Mouse (Mus musculus) heart, adult 11 months (tissue): Measurements from ENCODE around the gene Fndc7.
A peak's percentile ranks its signal among the peaks of the same experiment; 100 is the strongest.

Experiments used
- DNase-seq: peaks from one replicate; pipeline ENCODE4 v3.0.0; 2022

The Fndc7 gene

DNA sequence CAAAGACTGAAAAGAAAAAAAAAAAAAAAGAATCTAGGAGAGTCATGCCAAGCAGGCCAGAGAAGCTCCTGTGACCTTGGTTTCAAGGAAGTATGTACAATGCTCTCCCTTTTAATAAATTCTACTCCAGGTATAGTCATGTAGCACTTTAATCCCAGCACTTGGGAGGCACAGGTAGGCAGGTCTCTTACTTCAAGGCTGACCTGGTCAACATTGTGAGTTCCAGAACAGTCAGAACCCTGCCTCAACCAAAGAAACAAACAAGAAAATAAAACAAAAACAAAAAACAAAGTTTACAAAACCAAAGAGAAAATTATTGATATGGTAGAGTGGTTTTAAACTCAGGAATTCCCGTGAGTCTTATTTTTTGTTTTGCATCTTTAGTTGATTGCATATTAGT lies at the start of gene Fndc7:
Gene Fndc7 (minus strand): TSS at position 101 of the 400 bp plus-strand sequence.
- peak; percentile 70 for DNase-seq

GRCm38 (mm10) chr3:108939573-108939972 lies 49.8 kb upstream of the Fndc7 start, which contains the start of gene Henmt1:
Henmt1 (plus strand) TSS chr3:108939873.
- peak; percentile 61 for DNase-seq

GRCm38 (mm10) chr3:108938691-108939090 lies 48.9 kb upstream of the Fndc7 start:
- peak; percentile 72 for DNase-seq

GRCm38 (mm10) chr3:108933557-108933956 lies 43.7 kb upstream of the Fndc7 start:
- peak; percentile 42 for DNase-seq

DNA sequence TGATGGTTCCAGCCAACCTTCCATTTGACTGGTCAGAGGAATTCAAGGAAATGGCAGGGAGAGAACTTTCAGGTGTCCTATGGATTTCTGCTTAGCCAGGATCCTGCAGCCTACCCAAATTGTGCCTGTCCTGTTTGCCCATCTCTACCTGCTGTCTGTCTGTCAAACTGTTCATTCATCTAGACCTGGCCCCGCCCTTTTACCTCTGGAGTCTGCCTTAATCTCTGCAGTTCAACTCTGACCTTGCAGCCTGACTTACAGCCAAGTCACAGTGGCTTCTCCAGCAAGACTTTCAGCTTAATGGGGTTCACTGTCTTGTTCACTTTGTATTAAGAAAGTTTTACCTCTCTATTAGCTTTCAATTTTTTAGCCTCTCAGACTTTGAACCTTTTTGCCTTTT lies 36.5 kb upstream of the Fndc7 start:
- peak; percentile 54 for DNase-seq

- peak; percentile 42 for DNase-seq
Measured at GRCm38 (mm10) chr3:108925677-108926076, 35.9 kb upstream of the Fndc7 start.

GRCm38 (mm10) chr3:108921822-108922221 lies 32.0 kb upstream of the Fndc7 start:
- DNase-seq, result peak; percentile 70

- DNase-seq, result peak; percentile 53
Measured at GRCm38 (mm10) chr3:108920442-108921070, 30.7 kb upstream of the Fndc7 start.

DNA sequence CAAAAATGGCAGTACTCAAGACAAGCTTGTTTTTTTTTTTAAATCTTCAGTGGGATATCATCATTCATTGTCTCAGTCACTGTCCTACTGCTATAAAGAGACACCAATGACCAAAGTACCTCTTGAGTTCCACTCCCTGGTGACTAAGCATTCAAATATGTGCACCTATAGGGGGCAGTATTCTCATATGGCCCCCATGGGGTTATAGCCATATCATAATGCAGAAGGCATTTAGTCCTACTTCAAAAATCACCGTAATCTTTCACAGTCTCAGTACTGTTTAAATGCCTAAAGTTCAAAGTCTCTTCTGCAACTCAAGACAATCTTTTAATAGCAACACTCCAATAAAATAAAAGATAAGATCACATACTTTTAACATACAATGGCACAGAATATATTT lies 29.0 kb upstream of the Fndc7 start:
- no peak for DNase-seq

DNA sequence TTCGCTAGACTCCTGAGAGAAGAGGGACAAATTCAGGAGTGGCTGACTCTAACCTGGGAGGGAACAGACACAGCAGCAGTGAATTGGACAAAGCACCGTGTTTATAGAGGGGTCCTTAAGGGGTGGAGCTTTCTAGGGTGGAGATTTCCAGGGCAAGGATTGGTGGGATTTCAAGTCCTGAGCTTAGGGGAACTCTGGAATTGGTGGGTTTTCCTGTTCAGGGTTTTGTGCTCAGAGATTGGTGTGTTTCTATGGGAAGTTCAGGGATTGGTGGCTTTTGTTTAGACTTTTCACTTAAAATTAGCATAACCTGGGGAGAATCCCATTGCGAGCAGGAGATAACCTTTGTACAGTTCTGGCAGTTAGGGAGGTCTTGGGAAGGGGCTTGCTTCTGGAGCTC lies 28.2 kb upstream of the Fndc7 start:
- peak; percentile 53 for DNase-seq

- peak; percentile 48 for DNase-seq
Measured at GRCm38 (mm10) chr3:108916857-108917256, 27.0 kb upstream of the Fndc7 start.

- no peak for DNase-seq
Measured at GRCm38 (mm10) chr3:108915999-108916398, 26.2 kb upstream of the Fndc7 start.

GRCm38 (mm10) chr3:108911548-108912413 lies 22.0 kb upstream of the Fndc7 start, which contains the start of gene Prpf38b:
Prpf38b (minus strand) TSS chr3:108911727.
- DNase-seq, result peak; percentile 100

DNA sequence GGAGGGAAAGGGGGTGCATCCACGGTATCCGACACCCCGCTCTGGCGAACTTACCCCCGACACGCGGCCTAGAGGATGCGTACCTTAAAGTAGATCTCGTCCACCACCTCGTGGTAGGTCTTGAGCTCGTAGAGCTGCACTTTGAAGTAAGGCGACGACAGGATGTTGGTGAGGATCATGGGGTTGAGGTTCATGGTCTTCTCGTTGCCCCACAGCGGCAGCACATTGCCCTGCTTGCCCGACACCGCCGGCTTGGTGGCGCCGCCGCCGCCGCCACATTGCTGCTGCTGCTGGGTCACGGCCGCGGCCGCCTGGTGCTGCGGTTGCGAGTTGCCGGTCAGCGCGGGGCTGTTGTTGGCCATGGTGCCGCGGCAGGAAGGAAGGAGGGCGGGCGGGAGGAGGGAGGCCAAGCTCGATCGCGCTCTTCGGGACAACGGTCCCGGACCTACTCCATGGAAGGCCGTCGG lies 21.3 kb upstream of the Fndc7 start:
- peak; percentile 97 for DNase-seq

GRCm38 (mm10) chr3:108910303-108911080 lies 20.7 kb upstream of the Fndc7 start:
- peak; percentile 86 for DNase-seq

- DNase-seq, result peak; percentile 63
Measured at GRCm38 (mm10) chr3:108902934-108903333, 13.1 kb upstream of the Fndc7 start.

DNA sequence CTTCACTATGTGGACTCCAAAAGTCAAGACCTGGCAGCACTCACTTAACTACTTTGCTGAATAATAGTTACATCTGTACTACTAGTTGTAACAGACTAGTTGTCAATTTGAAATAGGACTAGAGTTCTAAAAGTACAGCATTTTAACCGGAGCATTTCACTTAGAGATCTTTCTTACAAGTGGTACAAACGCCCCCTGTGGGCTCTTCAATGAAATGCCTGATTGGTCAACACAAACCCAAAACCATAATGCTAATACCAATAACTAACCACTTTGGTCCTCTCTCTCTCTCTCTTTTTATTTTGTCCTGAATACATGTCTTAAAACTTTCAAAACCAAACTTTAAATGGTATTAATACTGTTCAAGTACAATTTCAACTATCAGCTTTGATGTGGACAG lies 12.2 kb upstream of the Fndc7 start:
- DNase-seq, result peak; percentile 46

DNA sequence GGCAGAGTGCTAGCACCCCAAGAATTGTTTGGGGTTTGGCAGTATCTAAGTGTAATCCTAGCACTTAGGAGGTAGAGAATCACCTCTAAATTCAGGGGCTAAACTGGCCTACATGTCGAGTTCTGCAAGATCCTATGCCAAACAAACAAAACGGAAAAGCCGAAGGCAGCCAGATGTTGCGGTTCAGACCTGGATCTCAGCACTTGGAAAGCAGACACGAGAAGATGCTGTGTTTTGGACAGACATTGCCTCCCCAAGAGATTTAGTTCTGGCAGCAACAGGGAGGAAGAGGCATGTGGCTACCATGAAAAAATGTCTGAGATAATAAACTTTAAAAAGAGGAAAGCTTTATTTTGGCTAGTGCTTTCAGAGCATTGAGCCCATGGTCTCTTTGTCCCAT lies 10.9 kb upstream of the Fndc7 start:
- peak; percentile 93 for DNase-seq

GRCm38 (mm10) chr3:108900147-108900546 lies 10.3 kb upstream of the Fndc7 start:
- DNase-seq, result peak; percentile 95

DNA sequence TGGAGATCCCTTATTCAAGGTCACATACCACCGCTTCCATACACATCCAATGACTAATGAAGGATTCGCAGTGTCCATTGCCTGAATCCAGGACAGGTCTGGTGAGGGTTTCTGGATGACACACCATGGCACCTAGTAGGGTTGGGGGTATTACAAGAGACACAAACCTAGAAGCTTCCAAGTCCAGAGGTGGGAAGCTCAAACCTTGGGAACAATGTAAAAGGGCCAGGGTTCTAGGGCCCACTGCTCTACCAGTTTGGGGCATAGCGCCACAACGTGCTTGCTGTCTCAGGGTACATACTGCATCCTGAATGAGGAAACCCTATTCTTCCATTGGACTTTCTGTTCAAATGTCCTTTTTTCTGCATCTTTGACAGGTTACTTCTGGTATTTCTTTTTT lies 8.8 kb upstream of the Fndc7 start:
- peak; percentile 68 for DNase-seq

- peak; percentile 29 for DNase-seq
Measured at GRCm38 (mm10) chr3:108892914-108893313, 3.1 kb upstream of the Fndc7 start.

DNA sequence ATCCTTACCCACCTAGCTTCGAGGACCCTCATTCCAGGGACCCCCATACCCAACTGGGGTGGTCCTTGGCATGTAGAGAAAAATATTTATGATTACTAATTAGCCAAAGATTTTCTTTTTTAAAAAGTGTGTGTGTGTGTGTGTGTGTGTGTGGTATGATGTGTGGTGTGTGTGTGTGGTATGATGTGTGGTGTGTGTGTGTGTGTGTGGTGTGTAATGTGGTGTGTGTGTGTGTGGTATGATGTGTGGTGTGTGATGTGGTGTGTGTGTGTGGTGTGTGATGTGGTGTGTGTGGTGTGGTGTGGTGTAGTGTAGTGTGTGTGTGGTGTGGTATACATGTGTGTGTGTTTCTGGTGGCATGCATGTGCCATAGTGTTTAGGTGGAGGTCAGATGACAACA lies 2.3 kb upstream of the Fndc7 start:
- peak; percentile 33 for DNase-seq

DNA sequence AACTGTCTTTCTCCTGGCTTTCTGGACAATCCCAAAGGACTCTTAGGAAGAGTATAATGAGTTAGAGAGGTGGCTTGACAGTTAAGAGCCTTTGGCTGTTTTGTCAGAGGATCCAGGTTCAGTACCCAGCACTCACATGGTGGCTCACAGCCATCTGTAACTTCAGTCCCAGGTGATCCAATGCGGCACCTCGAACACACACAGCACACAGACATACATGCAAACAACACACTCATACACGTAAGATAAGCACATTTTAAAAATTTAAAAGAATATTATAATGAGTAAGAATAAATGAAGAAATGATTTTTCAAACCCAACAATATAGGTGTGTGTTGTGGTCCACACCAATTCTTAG lies 2.2 kb downstream of the Fndc7 start:
- DNase-seq, result peak; percentile 56
